Mouse (Mus musculus) adipocyte (in vitro differentiated cells): ENCODE measurements around the gene Kdm5a.

Experiments used
- DNase-seq: peaks from one replicate; pipeline ENCODE4 v3.0.0-alpha.2; 2016; ENCODE audit warnings: low spot score

Kdm5a gene

GRCm38 (mm10) chr6:120442171-120442749, 78.3 kb downstream of the Kdm5a start:
- DNase-seq: peak; percentile 72

GRCm38 (mm10) chr6:120443363-120444355, 79.7 kb downstream of the Kdm5a start:
- no peak for DNase-seq

GRCm38 (mm10) chr6:120450208-120450607, 86.3 kb downstream of the Kdm5a start:
- no peak for DNase-seq

- no peak for DNase-seq
These were observed 88.6 kb downstream of the Kdm5a start for GRCm38 (mm10) chr6:120452384-120453102.

- no peak for DNase-seq
These were observed 89.2 kb downstream of the Kdm5a start for GRCm38 (mm10) chr6:120453103-120453445.

- DNase-seq: no peak
These were observed 89.6 kb downstream of the Kdm5a start for GRCm38 (mm10) chr6:120453556-120453955.

- DNase-seq: peak; percentile 88
These were observed 90.7 kb downstream of the Kdm5a start for GRCm38 (mm10) chr6:120454627-120455077.

- no peak for DNase-seq
These were observed 93.2 kb downstream of the Kdm5a start for GRCm38 (mm10) chr6:120457074-120457473.

GRCm38 (mm10) chr6:120457751-120458150, 93.8 kb downstream of the Kdm5a start:
- no peak for DNase-seq

- DNase-seq: no peak
These were observed 97.3 kb downstream of the Kdm5a start for GRCm38 (mm10) chr6:120461217-120461616.

GRCm38 (mm10) chr6:120462251-120462650, 98.3 kb downstream of the Kdm5a start:
- no peak for DNase-seq

GRCm38 (mm10) chr6:120463086-120463871, 99.4 kb downstream of the Kdm5a start, which contains the start of gene Il17ra:
Gene Il17ra (plus strand): TSS chr6:120463247.
- DNase-seq: peak; percentile 36

- DNase-seq: peak; percentile 70
These were observed 100.0 kb downstream of the Kdm5a start for GRCm38 (mm10) chr6:120463884-120464283.

GRCm38 (mm10) chr6:120464406-120464939, 100.5 kb downstream of the Kdm5a start:
- DNase-seq: peak; percentile 62

- DNase-seq: no peak
These were observed 101.5 kb downstream of the Kdm5a start for GRCm38 (mm10) chr6:120465393-120465792.

- DNase-seq: no peak
These were observed 102.8 kb downstream of the Kdm5a start for GRCm38 (mm10) chr6:120466609-120467329.

GRCm38 (mm10) chr6:120468259-120468658, 104.3 kb downstream of the Kdm5a start:
- no peak for DNase-seq

GRCm38 (mm10) chr6:120469268-120469667, 105.3 kb downstream of the Kdm5a start:
- no peak for DNase-seq

- DNase-seq: peak; percentile 33
These were observed 105.8 kb downstream of the Kdm5a start for GRCm38 (mm10) chr6:120469770-120470169.

GRCm38 (mm10) chr6:120470666-120471065, 106.7 kb downstream of the Kdm5a start:
- DNase-seq: peak; percentile 67
